Mouse (Mus musculus): ENCODE data around the gene Zdhhc11. TPM values are rescaled to one million over a fixed set of nuclear protein-coding genes. Genes with fewer than 3 reads are reported as not detected.
A peak's percentile ranks its signal among the peaks of the same experiment; 100 is the strongest.
"Not testable (repeated sequence)": the region's sequence is repeated elsewhere in the genome, so short reads cannot be mapped to it uniquely, and the experiment has no call there.

Zdhhc11 gene
- total RNA-seq, 1 experiment: not detected

DNA sequence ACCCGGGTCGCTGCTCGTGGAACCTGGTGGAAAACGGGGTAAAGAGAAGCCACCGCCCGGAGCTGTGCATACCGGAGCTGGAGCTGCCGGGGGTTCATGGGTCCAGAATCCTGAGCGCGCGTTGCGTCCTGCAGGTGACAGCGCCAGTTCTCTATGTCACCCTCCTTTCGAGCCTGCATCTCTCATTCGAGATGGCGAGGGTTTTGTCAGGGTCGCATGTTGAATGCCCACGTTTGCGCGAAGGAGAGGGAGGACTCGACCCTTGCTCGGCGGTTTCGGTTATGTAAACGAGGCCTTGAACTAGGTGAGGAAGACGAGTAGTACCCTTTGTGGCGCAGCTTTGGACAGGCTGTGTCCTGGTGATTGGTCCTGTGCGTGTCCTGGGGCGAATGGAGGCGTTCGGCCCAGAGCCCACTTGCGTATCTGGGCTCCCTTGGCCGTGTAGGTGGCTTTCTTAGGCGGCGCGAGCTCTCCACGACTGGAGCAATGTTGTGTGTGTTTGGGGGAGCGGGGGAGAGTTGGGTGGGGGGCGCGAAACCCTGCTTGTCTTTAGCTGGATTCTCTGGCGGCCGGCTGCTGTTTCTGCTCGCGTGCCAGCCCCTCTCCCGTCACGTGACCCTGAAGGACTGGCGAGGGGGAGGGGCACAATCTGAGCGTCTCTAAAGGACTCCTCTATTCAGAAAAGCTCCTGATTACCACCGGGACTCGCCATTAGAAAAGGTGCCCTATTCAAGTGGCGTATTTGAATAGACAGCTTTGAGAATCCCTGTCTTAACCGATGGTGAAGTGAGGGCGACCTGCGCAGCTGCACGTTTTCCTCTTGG lies 46.4 kb downstream of the Zdhhc11 start:
- no peaks in the 10 kb centered on the region for H3K36me3 ChIP-seq (ENCODE audit: control insufficient read depth, insufficient read depth, low read length, poor library complexity, severe bottlenecking)
- in situ Hi-C loops (cut with MboI; ENCODE audit: low sequenced_read_pairs in 2 of 2, unreplicated experiment in 2 of 2): no loop called here
- H3K27ac ChIP-seq (ENCODE audit: insufficient read depth, low read depth, low read length, poor library complexity, severe bottlenecking): no peak overlapping the region
- no peak overlapping the region for H3K9ac ChIP-seq (ENCODE audit: insufficient read depth, low read depth, low read length, poor library complexity, severe bottlenecking)
- no peaks in the 10 kb centered on the region for H3K9me3 ChIP-seq (ENCODE audit: control insufficient read depth, insufficient read depth, low read depth, low read length)
- TF ChIP-seq ZC3H11A (IDR thresholded peaks at IDR 0.05; ENCODE audit: borderline replicate concordance, low read depth, low read length): no peak
- TF ChIP-seq ZNF384 (IDR thresholded peaks at IDR 0.05; ENCODE audit: low read depth, low read length): no peak
- TF ChIP-seq MAFK (IDR thresholded peaks at IDR 0.05; ENCODE audit: insufficient read depth, low read depth, low read length): no peak
- TF ChIP-seq HCFC1 (IDR thresholded peaks at IDR 0.05; ENCODE audit: borderline replicate concordance, insufficient read depth, low read length): no peak
- TF ChIP-seq CHD2 (IDR thresholded peaks at IDR 0.05; ENCODE audit: low read depth, low read length): no peak
- DNase-seq (ENCODE audit: low read depth, low spot score): peak; percentile 35
- H3K4me1 ChIP-seq (ENCODE audit: control insufficient read depth in 2 of 2, insufficient read depth in 2 of 2, low read length in 2 of 2, poor library complexity in 1 of 2): no peaks in the 10 kb centered on the region
- peak overlapping the region; percentile 72 to 76 for H3K4me3 ChIP-seq (ENCODE audit: insufficient read depth in 1 of 2, low read depth in 1 of 2, low read length in 2 of 2, poor library complexity in 1 of 2, severe bottlenecking in 1 of 2)

DNA sequence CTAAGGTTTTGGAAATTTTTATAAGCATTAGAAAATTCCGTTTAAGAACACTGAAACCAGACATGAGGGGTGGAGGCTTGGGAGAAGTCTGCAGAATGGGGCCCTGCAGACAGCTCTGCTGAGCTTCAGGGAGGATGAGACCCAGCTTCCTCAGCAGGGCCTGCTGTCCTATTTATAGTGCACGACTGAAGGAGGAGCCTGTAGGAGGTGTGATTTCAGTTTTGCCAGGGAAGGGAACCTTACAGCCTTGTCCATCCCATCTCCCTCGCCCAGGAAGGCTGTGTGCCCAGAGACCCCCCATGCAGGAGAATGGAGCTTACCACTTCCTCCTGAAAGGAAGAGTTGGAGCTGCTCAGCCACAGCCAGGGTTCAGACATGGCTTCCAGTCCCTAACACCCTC lies 47.0 kb downstream of the Zdhhc11 start:
- Histone ChIP-seq H3K4me3 (ENCODE audit: insufficient read depth in 1 of 2, low read depth in 1 of 2, low read length in 2 of 2, poor library complexity in 1 of 2, severe bottlenecking in 1 of 2) (0 out of 4 replicates have a peak overlapping the region, but pooled peaks of 1 of the 2 experiments have one; percentile 72), H3K27ac (ENCODE audit: insufficient read depth, low read depth, low read length, poor library complexity, severe bottlenecking) (no peak overlapping the region), H3K36me3 (ENCODE audit: control insufficient read depth, insufficient read depth, low read length, poor library complexity, severe bottlenecking) (no peaks in the 10 kb centered on the region), H3K9ac (ENCODE audit: insufficient read depth, low read depth, low read length, poor library complexity, severe bottlenecking) (no peak overlapping the region), H3K4me1 (ENCODE audit: control insufficient read depth in 2 of 2, insufficient read depth in 2 of 2, low read length in 2 of 2, poor library complexity in 1 of 2) (no peaks in the 10 kb centered on the region), H3K9me3 (ENCODE audit: control insufficient read depth, insufficient read depth, low read depth, low read length) (no peaks in the 10 kb centered on the region)
- no peak for DNase-seq (ENCODE audit: low read depth, low spot score)
- TF ChIP-seq ZNF384 (IDR thresholded peaks at IDR 0.05; ENCODE audit: low read depth, low read length) (no peak), HCFC1 (IDR thresholded peaks at IDR 0.05; ENCODE audit: borderline replicate concordance, insufficient read depth, low read length) (no peak), ZC3H11A (IDR thresholded peaks at IDR 0.05; ENCODE audit: borderline replicate concordance, low read depth, low read length) (no peak), CHD2 (IDR thresholded peaks at IDR 0.05; ENCODE audit: low read depth, low read length) (no peak)
- in situ Hi-C loops (cut with MboI; ENCODE audit: low sequenced_read_pairs in 2 of 2, unreplicated experiment in 2 of 2): no loop called here

DNA sequence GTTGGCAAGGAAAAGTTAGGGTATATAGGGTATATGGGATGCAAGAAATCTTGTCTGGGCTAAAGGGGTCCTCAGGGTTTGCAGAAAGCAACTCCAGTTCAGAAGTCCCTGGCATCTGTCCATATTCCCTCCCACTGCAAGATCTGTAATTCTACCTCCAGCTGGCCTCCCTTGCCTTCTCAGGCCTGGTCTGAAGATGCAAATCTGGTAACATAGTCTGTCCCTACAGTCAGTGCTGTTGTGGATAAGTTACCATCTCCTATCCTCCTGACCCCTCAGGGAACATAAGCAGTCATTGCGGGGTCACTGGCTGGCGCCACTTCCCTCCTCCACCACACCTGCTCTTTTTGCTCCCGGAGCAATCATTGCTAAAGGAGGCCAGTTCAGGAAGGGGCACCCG lies 52.3 kb downstream of the Zdhhc11 start:
- in situ Hi-C loops (cut with MboI; ENCODE audit: low sequenced_read_pairs in 2 of 2, unreplicated experiment in 2 of 2): no loop called here
- Histone ChIP-seq H3K4me1 (ENCODE audit: control insufficient read depth in 2 of 2, insufficient read depth in 2 of 2, low read length in 2 of 2, poor library complexity in 1 of 2) (no peaks in the 10 kb centered on the region), H3K4me3 (ENCODE audit: insufficient read depth in 1 of 2, low read depth in 1 of 2, low read length in 2 of 2, poor library complexity in 1 of 2, severe bottlenecking in 1 of 2) (no peak overlapping the region), H3K27ac (ENCODE audit: insufficient read depth, low read depth, low read length, poor library complexity, severe bottlenecking) (no peak overlapping the region), H3K36me3 (ENCODE audit: control insufficient read depth, insufficient read depth, low read length, poor library complexity, severe bottlenecking) (no peaks in the 10 kb centered on the region), H3K9ac (ENCODE audit: insufficient read depth, low read depth, low read length, poor library complexity, severe bottlenecking) (no peak overlapping the region), H3K9me3 (ENCODE audit: control insufficient read depth, insufficient read depth, low read depth, low read length) (no peaks in the 10 kb centered on the region)
- TF ChIP-seq CHD2 (IDR thresholded peaks at IDR 0.05; ENCODE audit: low read depth, low read length) (no peak), ZNF384 (IDR thresholded peaks at IDR 0.05; ENCODE audit: low read depth, low read length) (no peak), MAFK (IDR thresholded peaks at IDR 0.05; ENCODE audit: insufficient read depth, low read depth, low read length) (no peak), HCFC1 (IDR thresholded peaks at IDR 0.05; ENCODE audit: borderline replicate concordance, insufficient read depth, low read length) (no peak)
- DNase-seq (ENCODE audit: low read depth, low spot score): no peak

DNA sequence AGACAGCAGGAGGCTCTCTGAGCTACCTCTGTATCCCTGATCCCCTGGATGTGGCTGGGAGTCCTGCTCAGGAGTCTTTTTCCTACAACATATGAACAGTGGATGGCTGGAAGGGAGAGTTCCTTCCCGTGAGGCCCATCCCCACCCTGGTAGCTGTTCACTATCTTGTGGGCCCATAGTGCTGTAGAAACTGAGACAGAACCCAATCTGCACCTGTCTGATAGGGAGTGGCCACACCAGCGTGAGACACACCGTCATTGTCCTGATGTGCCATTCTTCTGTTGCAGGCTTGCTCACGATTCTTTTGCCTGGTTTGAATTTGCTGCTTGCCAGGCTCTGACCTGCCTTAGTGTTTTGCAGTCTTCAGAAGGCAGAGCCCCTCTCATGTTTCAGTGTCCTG lies 53.8 kb downstream of the Zdhhc11 start:
- Histone ChIP-seq H3K9ac (ENCODE audit: insufficient read depth, low read depth, low read length, poor library complexity, severe bottlenecking) (no peak overlapping the region), H3K36me3 (ENCODE audit: control insufficient read depth, insufficient read depth, low read length, poor library complexity, severe bottlenecking) (no peaks in the 10 kb centered on the region), H3K4me1 (ENCODE audit: control insufficient read depth in 2 of 2, insufficient read depth in 2 of 2, low read length in 2 of 2, poor library complexity in 1 of 2) (no peaks in the 10 kb centered on the region), H3K27ac (ENCODE audit: insufficient read depth, low read depth, low read length, poor library complexity, severe bottlenecking) (no peak overlapping the region), H3K4me3 (ENCODE audit: insufficient read depth in 1 of 2, low read depth in 1 of 2, low read length in 2 of 2, poor library complexity in 1 of 2, severe bottlenecking in 1 of 2) (no peak overlapping the region), H3K9me3 (ENCODE audit: control insufficient read depth, insufficient read depth, low read depth, low read length) (no peaks in the 10 kb centered on the region)
- TF ChIP-seq MAFK (IDR thresholded peaks at IDR 0.05; ENCODE audit: insufficient read depth, low read depth, low read length): no peak
- TF ChIP-seq CHD2 (IDR thresholded peaks at IDR 0.05; ENCODE audit: low read depth, low read length): no peak
- TF ChIP-seq HCFC1 (IDR thresholded peaks at IDR 0.05; ENCODE audit: borderline replicate concordance, insufficient read depth, low read length): no peak
- DNase-seq (ENCODE audit: low read depth, low spot score): no peak
- in situ Hi-C loops (cut with MboI; ENCODE audit: low sequenced_read_pairs in 2 of 2, unreplicated experiment in 2 of 2): no loop called here

DNA sequence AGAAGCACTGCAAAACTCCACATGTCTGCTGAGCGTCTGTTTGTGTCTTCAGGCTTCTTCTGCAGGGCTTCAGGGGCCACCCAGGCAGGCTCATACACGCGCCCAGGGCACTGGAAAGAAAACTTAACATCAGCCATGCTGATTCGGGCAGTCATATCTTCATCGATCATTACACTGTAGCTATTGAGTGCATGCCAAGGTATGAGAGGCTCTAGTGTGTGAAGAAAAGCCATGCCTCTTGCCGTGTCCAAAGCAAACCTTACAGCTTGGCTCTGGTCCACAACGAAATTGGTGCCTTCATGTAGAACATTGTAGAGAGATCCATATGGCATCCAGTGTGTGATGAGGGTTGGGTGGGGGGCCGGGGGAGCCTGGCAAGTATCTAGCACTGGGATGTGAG lies 55.4 kb downstream of the Zdhhc11 start:
- DNase-seq (ENCODE audit: low read depth, low spot score); H3K9ac ChIP-seq (ENCODE audit: insufficient read depth, low read depth, low read length, poor library complexity, severe bottlenecking); H3K27ac ChIP-seq (ENCODE audit: insufficient read depth, low read depth, low read length, poor library complexity, severe bottlenecking); H3K36me3 ChIP-seq (ENCODE audit: control insufficient read depth, insufficient read depth, low read length, poor library complexity, severe bottlenecking); H3K4me3 ChIP-seq (ENCODE audit: insufficient read depth in 1 of 2, low read depth in 1 of 2, low read length in 2 of 2, poor library complexity in 1 of 2, severe bottlenecking in 1 of 2); H3K4me1 ChIP-seq (ENCODE audit: control insufficient read depth in 2 of 2, insufficient read depth in 2 of 2, low read length in 2 of 2, poor library complexity in 1 of 2); in situ Hi-C loops (cut with MboI; ENCODE audit: low sequenced_read_pairs in 2 of 2, unreplicated experiment in 2 of 2); H3K9me3 ChIP-seq (ENCODE audit: control insufficient read depth, insufficient read depth, low read depth, low read length): not testable (repeated sequence)

All from ES-E14 (cell line).